Mouse (Mus musculus): ENCODE measurements at regions not wholly inside any gene's neighbourhood (a gene's known extent, or its start where the extent isn't known, plus 50 kb on each side); places are given as distances from the start of the nearest gene placed in this dataset.

DNA sequence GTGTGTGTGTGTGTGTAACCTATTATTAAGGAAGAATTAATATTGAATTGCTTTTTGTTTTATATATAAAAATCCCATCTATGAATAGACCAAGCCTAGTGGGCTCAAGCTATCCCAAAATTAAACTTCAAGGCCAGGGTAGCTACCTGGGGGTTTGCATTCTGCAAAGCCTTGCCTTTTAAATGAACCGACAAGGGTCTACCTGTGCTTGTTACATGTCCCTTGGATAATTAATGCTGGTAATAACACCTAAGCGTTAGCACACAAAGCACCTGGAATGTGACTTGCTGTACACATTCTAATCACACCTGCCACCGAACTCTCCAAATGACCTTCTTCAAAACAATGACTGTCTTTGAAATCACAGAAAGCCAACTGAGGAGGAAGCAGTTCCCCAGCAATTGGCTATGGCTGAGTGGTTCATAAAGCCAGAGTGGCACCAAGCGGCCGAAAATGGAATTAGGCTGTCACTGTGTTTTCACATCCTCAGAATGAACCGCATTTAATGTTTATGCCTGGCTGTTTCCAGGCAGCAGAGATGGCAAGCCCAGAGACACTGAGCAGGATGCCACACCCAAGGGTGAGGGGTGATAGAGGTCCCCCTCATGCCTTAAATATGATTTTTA is 225.8 kb downstream of the Mat2b start:
- TF ChIP-seq CTCF (IDR thresholded peaks at IDR 0.05; ENCODE audit: low read depth, low read length) (no peak), TAL1 (conservative IDR thresholded peaks at IDR 0.05; ENCODE audit: low read depth, low read length) (no peak), GATA1 (IDR thresholded peaks at IDR 0.05; ENCODE audit: borderline replicate concordance, low read length) (no peak), POLR2AphosphoS5 (IDR thresholded peaks at IDR 0.05; ENCODE audit: insufficient replicate concordance, low read depth, low read length) (no peak), GATA2 (IDR thresholded peaks at IDR 0.05; ENCODE audit: borderline replicate concordance, low read depth, low read length) (no peak)
